Mouse (Mus musculus) left cerebral cortex, adult 11 months (tissue): ENCODE measurements around the gene Zfp362.

Experiments
- DNase-seq: peaks from one replicate; pipeline ENCODE4 v3.0.0; 2022; ENCODE audit warnings: low spot score

Gene Zfp362

GRCm38 (mm10) chr4:128760029-128760428 is 45.8 kb downstream of the Zfp362 start:
- DNase-seq: no peak

GRCm38 (mm10) chr4:128759214-128759613 is 46.6 kb downstream of the Zfp362 start:
- DNase-seq: no peak

GRCm38 (mm10) chr4:128755900-128756299 is 49.9 kb downstream of the Zfp362 start:
- DNase-seq: no peak

- no peak for DNase-seq
Measured at GRCm38 (mm10) chr4:128755064-128755463, 50.8 kb downstream of the Zfp362 start, which contains the start of gene A3galt2. TSS of gene A3galt2 (plus strand) at chr4:128755364.

- no peak for DNase-seq
Measured at GRCm38 (mm10) chr4:128753571-128753970, 52.3 kb downstream of the Zfp362 start.

GRCm38 (mm10) chr4:128752031-128752757 is 53.7 kb downstream of the Zfp362 start:
- no peak for DNase-seq

GRCm38 (mm10) chr4:128751006-128751405 is 54.8 kb downstream of the Zfp362 start:
- no peak for DNase-seq

- DNase-seq: no peak
Measured at GRCm38 (mm10) chr4:128748309-128748708, 57.5 kb downstream of the Zfp362 start.

- DNase-seq: no peak
Measured at GRCm38 (mm10) chr4:128747614-128748270, 58.1 kb downstream of the Zfp362 start.

- DNase-seq: no peak
Measured at GRCm38 (mm10) chr4:128745160-128745559, 60.7 kb downstream of the Zfp362 start.

GRCm38 (mm10) chr4:128743031-128743626 is 62.7 kb downstream of the Zfp362 start:
- DNase-seq: no peak

- DNase-seq: no peak
Measured at GRCm38 (mm10) chr4:128742379-128742970, 63.4 kb downstream of the Zfp362 start.

GRCm38 (mm10) chr4:128741906-128742305 is 63.9 kb downstream of the Zfp362 start:
- DNase-seq: no peak

- DNase-seq: no peak
Measured at GRCm38 (mm10) chr4:128740878-128741277, 65.0 kb downstream of the Zfp362 start.

GRCm38 (mm10) chr4:128737825-128738610 is 67.8 kb downstream of the Zfp362 start:
- DNase-seq: no peak

- DNase-seq: no peak
Measured at GRCm38 (mm10) chr4:128737137-128737589, 68.7 kb downstream of the Zfp362 start.

- no peak for DNase-seq
Measured at GRCm38 (mm10) chr4:128734721-128735671, 70.8 kb downstream of the Zfp362 start.

- DNase-seq: peak; percentile 69
Measured at GRCm38 (mm10) chr4:128734217-128734616, 71.6 kb downstream of the Zfp362 start.

GRCm38 (mm10) chr4:128733496-128733895 is 72.3 kb downstream of the Zfp362 start:
- DNase-seq: no peak

- DNase-seq: no peak
Measured at GRCm38 (mm10) chr4:128732794-128733193, 73.1 kb downstream of the Zfp362 start.

- no peak for DNase-seq
Measured at GRCm38 (mm10) chr4:128730271-128730670, 75.6 kb downstream of the Zfp362 start.
